19 mouse cellular contexts compared by ENCODE assay signal in genomic region chr1:91123466-91123865, GRCm38 (mm10). TPM values are rescaled to one million over a fixed set of nuclear protein-coding genes. Genes with fewer than 3 reads are reported as not detected.
"Had no signal": no experiment of that assay in that cellular context is flagged by ENCODE, and none has a peak within 500 bp of the region (broad histone marks: within the 10 kb centered on the region; RNA-seq: fewer than 3 reads in every experiment).

No protein-coding gene starts in this region.

- ATAC-seq: midbrain, embryonic 13.5 days; midbrain, embryonic 15.5 days had no signal

- H3K4me2 ChIP-seq: liver, embryonic 11.5 days; lung, embryonic 14.5 days; midbrain, embryonic 11.5 days; midbrain, embryonic 13.5 days; midbrain, embryonic 15.5 days; neural tube, embryonic 12.5 days had no signal

- H3K27ac ChIP-seq: liver, embryonic 14.5 days; midbrain, embryonic 13.5 days; midbrain, embryonic 15.5 days; neural tube, embryonic 12.5 days had no signal

- H3K4me1 ChIP-seq: midbrain, embryonic 13.5 days; midbrain, embryonic 15.5 days; neural tube, embryonic 12.5 days had no signal

- H3K4me3 ChIP-seq: midbrain, embryonic 13.5 days; midbrain, embryonic 15.5 days; neural tube, embryonic 12.5 days had no signal

- H3K9ac ChIP-seq: liver, embryonic 14.5 days; lung, embryonic 14.5 days; midbrain, embryonic 13.5 days; midbrain, embryonic 15.5 days; neural tube, embryonic 12.5 days had no signal

- DNase-seq: lung, adult 18-20 months; lung, embryonic 14.5 days; lung, postnatal 10 days; lung, postnatal 4 days; right cerebral cortex, adult 18-20 months; right cerebral cortex, postnatal 25 days; right cerebral cortex, postnatal 4 days; spleen, adult 18-20 months; thymus, adult 18-20 months; thymus, postnatal 14 days; thymus, postnatal 36 days had no signal

- H3K27me3 ChIP-seq: midbrain, embryonic 13.5 days; midbrain, embryonic 15.5 days; neural tube, embryonic 12.5 days had no signal

- H3K9me3 ChIP-seq: midbrain, embryonic 15.5 days had no signal

RNA-seq across cellular contexts. Expression of gene Rbm44, which starts 21.4 kb away (rescaled TPM):
- total RNA-seq: midbrain, postnatal 0 days had no signal
- polyA plus RNA-seq: small intestine, adult 2 months had no signal
